Mouse (Mus musculus) c-Kit-positive CD71-positive TER-119-positive erythroid progenitor cells, embryonic 14.5 days (primary cell): ENCODE data around the gene Sdhaf1.

Experiments
- DNase-seq: peaks from one replicate; pipeline ENCODE4 v3.0.0-alpha.2; 2013; ENCODE audit warnings: low spot score

Sdhaf1 gene

DNA sequence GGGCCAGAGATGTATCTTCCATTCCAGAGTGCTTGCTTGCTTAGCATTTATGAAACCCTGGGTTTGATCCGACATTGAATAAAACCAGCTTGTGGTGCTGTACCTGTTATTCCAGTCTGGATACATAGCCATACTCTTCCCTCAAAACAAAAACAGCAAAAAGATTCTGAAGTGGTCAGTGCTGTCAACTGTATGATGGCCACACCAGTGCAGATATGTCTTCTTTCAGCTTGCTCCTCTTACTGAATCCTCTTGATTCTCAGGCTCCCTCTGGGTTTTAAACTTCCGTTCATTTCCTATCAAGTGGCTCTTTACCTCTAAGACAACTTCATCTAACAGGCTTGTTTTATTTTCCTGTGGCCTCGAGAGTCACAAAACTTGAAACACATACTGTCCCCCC, at the start of gene Sdhaf1:
Sdhaf1 (minus strand) TSS at position 101 of the 400 bp plus-strand sequence.
- DNase-seq: no peak

- DNase-seq: no peak
Measured at GRCm38 (mm10) chr7:30367466-30367865, 43.8 kb upstream of the Sdhaf1 start.

DNA sequence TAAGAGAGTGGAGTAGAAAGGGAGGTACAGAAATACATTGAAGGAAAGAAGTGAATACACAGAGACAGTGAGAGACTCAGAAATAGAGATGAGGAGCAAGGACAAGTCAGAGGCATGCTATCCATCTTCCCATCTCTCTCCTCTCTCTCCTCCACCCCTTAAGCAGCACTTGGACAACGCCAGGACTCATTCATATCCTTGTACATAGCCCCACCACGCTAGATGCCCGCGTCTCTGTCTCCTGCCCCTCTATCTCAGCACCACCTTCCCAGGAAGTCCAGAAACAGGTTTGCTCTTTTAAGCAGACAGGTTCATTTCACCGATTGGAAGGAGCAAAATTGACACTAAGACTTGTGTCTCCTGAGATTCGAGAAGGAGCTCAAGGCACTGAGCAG, 39.6 kb upstream of the Sdhaf1 start:
- no peak for DNase-seq

DNA sequence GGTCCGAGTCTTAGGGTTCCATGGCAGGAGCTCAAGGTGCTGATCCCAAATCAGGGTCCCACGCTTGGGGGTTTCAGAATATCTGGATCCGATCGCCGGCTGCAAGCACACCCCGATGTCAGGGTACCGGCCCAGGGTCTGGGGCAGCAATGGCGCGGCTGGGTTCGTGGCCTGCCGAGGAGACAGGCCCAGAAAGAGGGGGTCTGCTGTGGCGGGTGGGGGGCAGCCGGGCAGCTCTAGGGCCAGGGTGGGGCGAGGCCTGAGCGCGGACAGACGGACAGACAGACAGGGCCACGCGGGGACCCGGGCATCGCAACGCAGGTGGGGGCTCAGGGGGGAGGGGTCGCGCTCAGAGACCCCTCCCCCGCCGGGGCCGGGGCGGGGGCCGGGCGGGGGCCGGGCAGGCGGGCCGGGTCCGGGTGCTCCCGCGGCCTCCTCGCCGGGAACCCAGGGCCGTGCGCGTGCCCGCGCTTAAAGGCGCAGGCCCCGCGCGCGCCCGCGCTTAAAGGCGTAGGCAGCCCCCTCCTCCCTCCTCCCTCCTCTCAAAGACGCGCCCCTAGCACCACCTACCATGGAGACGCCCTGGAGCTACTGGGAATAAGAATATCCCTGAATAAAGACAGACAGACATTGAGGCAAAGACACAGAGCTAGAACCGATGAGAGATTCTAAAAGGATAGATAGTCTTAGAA, 39.1 kb upstream of the Sdhaf1 start, which contains the start of gene Lrfn3:
Lrfn3 (minus strand) TSS at position 121 of the 692 bp plus-strand sequence.
- no peak for DNase-seq

DNA sequence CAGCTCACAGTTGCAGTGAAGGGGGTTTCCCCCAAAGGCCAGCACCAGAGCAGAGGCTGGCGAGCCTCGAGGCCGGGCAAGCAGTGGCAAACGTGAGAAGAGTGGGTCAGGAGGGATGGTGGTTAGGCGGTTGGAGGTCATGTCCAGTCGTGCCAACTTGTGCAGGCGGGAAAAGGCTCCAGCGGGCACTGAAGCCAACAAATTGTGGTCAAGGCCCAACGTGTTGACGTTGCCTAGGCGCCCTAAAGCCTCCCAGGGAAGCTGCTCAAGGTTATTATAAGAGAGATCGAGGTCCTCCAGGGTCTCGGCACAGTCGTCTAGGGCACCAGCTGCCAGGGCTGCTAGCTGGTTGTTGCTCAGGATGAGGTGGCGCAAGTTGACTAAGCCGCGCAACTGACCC, 36.3 kb upstream of the Sdhaf1 start:
- DNase-seq: no peak

DNA sequence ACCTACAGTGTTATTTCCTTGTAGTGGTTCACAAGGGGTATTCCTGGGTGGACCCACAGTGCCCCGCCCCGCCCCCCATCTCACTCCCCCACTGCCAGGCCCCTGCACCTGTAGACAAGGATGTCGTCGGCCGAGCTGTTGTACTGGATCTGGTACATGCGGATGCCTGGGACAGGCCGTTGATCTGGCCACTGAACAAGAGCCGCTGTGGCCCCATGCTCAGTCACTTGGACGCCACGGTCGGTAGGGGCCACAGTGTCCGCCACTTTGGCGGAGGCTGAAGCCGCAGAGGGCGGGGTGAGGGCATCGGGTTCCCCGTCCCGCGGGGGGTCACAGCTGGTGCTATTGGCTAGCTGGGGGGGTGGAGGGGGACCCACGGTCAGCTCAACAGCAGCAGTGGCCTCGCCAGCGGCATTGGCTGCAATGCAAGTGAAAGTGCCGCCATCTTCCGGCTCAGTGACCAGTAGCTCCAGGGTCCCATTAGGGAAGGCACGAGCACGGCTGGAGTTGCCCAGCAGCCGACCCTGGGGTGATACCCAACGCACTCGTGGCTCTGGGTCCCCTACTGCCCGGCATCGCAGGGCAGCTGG, 35.7 kb upstream of the Sdhaf1 start:
- DNase-seq: no peak

DNA sequence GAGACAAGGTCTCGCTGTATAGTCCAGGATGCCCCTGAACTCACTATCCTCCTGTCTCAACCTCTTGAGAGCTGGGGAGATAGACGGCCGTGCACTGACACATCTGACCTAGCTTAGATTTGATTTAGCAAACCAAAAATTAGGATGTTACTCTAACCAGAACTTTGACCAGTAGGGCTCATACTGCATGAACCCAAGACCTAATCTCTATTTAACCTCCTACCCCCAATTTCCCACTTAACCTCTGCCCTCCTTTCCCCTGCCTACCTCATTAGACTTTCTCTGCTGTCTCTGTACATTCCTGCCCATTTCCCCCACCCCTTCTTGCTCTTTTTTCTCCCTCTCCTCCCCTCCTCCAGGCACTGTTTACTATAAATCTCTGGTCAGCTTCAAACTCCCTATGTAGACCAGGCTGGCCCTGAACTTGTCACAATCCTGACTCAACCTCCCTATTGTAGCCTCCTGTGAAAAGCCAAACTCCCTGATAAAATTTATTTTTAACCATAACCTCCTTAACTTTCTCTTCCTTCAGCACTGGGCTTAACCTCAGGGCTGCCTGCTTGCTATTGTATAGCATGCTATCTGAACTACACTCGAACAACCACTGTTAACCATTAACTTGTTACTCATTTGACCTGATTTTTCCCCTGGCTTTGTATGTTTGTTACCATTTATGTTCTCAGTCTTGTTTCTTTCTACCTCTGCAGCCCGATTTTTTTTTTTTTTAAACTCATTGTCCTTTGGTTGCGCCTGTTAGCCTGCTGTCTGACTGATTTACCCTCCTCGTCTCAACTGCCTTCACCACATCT, 34.9 kb upstream of the Sdhaf1 start:
- DNase-seq: no peak

- no peak for DNase-seq
Measured at GRCm38 (mm10) chr7:30354059-30354458, 30.4 kb upstream of the Sdhaf1 start.

- peak; percentile 49 for DNase-seq
Measured at GRCm38 (mm10) chr7:30353279-30353822, 29.7 kb upstream of the Sdhaf1 start.

DNA sequence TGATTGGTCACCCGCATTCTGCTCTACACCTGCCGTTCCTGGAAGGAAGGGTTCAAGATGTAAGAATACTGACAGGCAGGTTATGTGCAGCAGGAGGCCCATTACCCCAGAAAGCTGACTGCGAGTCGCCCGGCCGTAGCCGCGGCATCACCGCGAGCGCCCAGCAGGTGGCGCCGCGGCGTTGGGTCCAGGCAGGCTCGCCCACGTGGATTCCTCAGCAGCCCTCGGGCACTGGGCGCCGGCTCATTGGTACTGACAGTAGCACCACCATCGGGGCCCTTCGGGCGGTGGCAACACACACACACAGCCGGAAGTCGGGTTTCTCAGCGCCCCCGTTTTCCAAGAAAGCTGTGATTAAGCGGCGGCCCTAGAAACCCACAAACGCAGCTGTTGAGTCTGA, 24.1 kb upstream of the Sdhaf1 start:
- peak; percentile 41 for DNase-seq

GRCm38 (mm10) chr7:30346635-30347379, 23.1 kb upstream of the Sdhaf1 start:
- peak; percentile 47 for DNase-seq

- DNase-seq: no peak
Measured at GRCm38 (mm10) chr7:30339432-30340109, 15.9 kb upstream of the Sdhaf1 start.

DNA sequence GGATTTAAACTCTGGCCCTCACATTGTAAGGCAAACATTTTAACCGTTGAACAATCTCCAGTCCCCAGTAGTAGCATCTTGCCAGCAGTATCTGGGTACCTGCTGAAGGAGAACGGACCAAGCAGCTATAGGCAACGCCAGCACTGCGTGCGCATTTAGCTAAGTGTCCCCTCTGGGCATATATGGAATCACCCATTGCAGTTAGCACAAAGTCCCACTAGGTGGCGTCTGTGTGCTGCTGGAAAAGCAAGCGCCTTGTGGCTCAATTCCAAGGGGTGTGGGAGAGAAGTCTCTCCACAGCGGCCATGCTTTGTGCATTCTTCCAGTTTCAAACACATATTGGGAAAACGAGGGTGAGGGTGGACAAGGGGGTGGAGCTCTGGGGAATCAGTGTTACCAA, 12.7 kb upstream of the Sdhaf1 start:
- peak; percentile 64 for DNase-seq

DNA sequence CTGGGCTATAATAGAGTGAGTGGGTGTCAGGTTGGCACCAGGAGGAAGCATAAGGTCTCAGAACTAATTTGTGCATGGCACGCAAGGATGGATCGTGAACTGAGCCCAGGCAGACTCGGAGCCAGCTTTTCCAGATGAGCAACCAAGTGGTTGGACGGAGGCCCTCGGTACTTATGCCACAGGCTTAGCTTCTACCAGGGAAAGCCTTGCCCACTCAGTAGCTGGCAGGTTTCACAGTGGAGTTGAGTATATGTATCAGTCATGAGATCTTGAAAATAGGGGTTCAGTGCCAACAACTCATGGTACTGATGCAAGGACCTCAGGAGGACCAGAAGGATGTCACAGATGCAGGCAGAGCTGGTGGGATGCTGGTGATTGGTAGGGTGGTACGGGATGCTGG, 12.0 kb upstream of the Sdhaf1 start:
- DNase-seq: no peak

GRCm38 (mm10) chr7:30334563-30334962, 10.9 kb upstream of the Sdhaf1 start:
- no peak for DNase-seq

DNA sequence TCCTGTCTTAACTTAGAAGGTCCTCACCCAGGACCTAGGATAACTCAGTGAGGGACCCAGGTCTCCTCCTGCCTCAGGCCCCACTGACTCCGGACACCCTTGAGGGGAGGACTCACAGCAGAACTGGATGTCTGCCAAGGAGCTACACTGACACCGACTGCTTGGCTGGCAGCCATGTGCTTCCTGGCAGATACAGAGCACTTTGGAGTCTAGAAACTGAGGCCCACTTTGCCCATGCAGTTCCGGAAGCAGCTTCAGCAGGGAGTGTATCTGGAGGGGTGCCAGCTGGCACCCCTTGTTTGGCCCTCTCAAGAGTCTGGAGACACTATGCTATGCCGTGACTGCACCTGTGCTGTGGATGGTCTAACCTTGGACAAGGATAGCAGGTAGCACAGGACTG, 9.7 kb upstream of the Sdhaf1 start:
- no peak for DNase-seq

- DNase-seq: no peak
Measured at GRCm38 (mm10) chr7:30332622-30333259, 9.0 kb upstream of the Sdhaf1 start.

GRCm38 (mm10) chr7:30331887-30332286, 8.2 kb upstream of the Sdhaf1 start:
- DNase-seq: peak; percentile 65

GRCm38 (mm10) chr7:30328379-30328778, 4.7 kb upstream of the Sdhaf1 start:
- DNase-seq: no peak

GRCm38 (mm10) chr7:30327140-30327539, 3.4 kb upstream of the Sdhaf1 start:
- DNase-seq: no peak

GRCm38 (mm10) chr7:30326427-30326826, 2.7 kb upstream of the Sdhaf1 start:
- DNase-seq: no peak
